In genomic region chr2:103865319-103866171, GRCm38 (mm10) we compare ENCODE assay signal across 8 mouse cellular contexts.
DNase-seq lines count a peak whose midpoint lies in the region; ATAC-seq and TF ChIP-seq lines count a peak whose summit lies in the region.

No protein-coding gene starts in this region.

- no peaks in the 10 kb centered on the region for H3K27me3 ChIP-seq in heart, adult 2 months (ENCODE audit: control insufficient read depth, insufficient read depth, low read length)
- H3K27me3 ChIP-seq in forebrain, embryonic 16.5 days (replicated peaks; ENCODE audit: control insufficient read depth, insufficient read depth, low read length), result no peaks in the 10 kb centered on the region

- H3K9ac ChIP-seq in heart, adult 2 months (ENCODE audit: low read depth, low read length), result no peak overlapping the region
- no peak overlapping the region for H3K9ac ChIP-seq in forebrain, embryonic 16.5 days (replicated peaks; ENCODE audit: low read depth, low read length)

- no peaks in the 10 kb centered on the region for H3K79me2 ChIP-seq in heart, adult 2 months (replicated peaks; ENCODE audit: control insufficient read depth, insufficient read depth, low read length)

- intact Hi-C loops in heart, adult 2 months (cut with DNase I), result loop anchor here (2.0 to 10.0 kb wide), 4 partner anchors 15 to 308 kb away; no protein-coding TSS in a partner anchor
- intact Hi-C loops in heart, postnatal 25 days (cut with DNase I), result loop anchor here (5.0 kb wide), 1 partner anchor 308 kb away; no protein-coding TSS in a partner anchor

- no peak overlapping the region for H3K4me3 ChIP-seq in heart, adult 2 months
- no peak overlapping the region for H3K4me3 ChIP-seq in forebrain, embryonic 16.5 days (replicated peaks; ENCODE audit: low read length)

- H3K27ac ChIP-seq in heart, adult 2 months, result no peak overlapping the region
- no peak overlapping the region for H3K27ac ChIP-seq in forebrain, embryonic 16.5 days (ENCODE audit: low read length)

- peak; percentile 38 to 66 for DNase-seq in heart, adult 2 months
- DNase-seq in heart, postnatal 25 days (ENCODE audit: low spot score), result no peak
- peak; percentile 43 to 48 for DNase-seq in CD8-positive naive resting alpha-beta T cell, adult 2 months (ENCODE audit: low read depth in 2 of 2, low spot score in 2 of 2)
- DNase-seq in brain, embryonic 14.5 days (ENCODE audit: low read depth), result peak; percentile 79
- peak; percentile 43 for DNase-seq in kidney, postnatal 14 days
- DNase-seq in lung, postnatal 25 days (ENCODE audit: low spot score), result peak; percentile 28
- peak; percentile 41 to 49 for DNase-seq in spleen, postnatal 36 days (ENCODE audit: low spot score in 2 of 2)

- no peak for TF ChIP-seq EP300 in heart, adult 2 months (IDR thresholded peaks at IDR 0.05; ENCODE audit: insufficient read depth, low read depth, low read length)

- peak; percentile 89 for TF ChIP-seq CTCF in heart, adult 2 months (IDR thresholded peaks at IDR 0.05)
- peak; percentile 58; the same call in 1 of the 2 replicates for TF ChIP-seq CTCF in brain, embryonic 14.5 days (IDR thresholded peaks at IDR 0.05; ENCODE audit: borderline replicate concordance, extremely low read depth, insufficient read depth, insufficient read length)

- no peak overlapping the region for H3K4me2 ChIP-seq in forebrain, embryonic 16.5 days (ENCODE audit: low read length)

- no peaks in the 10 kb centered on the region for H3K36me3 ChIP-seq in heart, adult 2 months (ENCODE audit: control insufficient read depth, insufficient read depth, low read length)
- H3K36me3 ChIP-seq in forebrain, embryonic 16.5 days (ENCODE audit: control insufficient read depth, insufficient read depth), result no peaks in the 10 kb centered on the region

- ATAC-seq in forebrain, embryonic 16.5 days, result peak; percentile 95

- WGBS in heart, adult 2 months, result 74% methylated on average over 4 of the region's 4 CpGs
- WGBS in forebrain, embryonic 16.5 days, result 53% methylated on average over 4 of the region's 4 CpGs

- no peaks in the 10 kb centered on the region for H3K9me3 ChIP-seq in forebrain, embryonic 16.5 days (ENCODE audit: control insufficient read depth, low read length)

- TF ChIP-seq POLR2A in heart, adult 2 months (IDR thresholded peaks at IDR 0.05; ENCODE audit: insufficient read depth, low read depth, low read length), result no peak
- no peak for TF ChIP-seq POLR2A in brain, embryonic 14.5 days (IDR thresholded peaks at IDR 0.05; ENCODE audit: borderline replicate concordance, extremely low read depth, insufficient read depth, insufficient read length, poor library complexity, severe bottlenecking)

- H3K4me1 ChIP-seq in heart, adult 2 months (ENCODE audit: control insufficient read depth, insufficient read depth, low read length), result no peaks in the 10 kb centered on the region
- no peaks in the 10 kb centered on the region for H3K4me1 ChIP-seq in forebrain, embryonic 16.5 days (replicated peaks; ENCODE audit: control insufficient read depth, insufficient read depth, low read length)
